Mouse (Mus musculus) kidney, adult 11 months (tissue): ENCODE results near the gene Rpl12.

ENCODE experiments used
- DNase-seq: peaks from one replicate; pipeline ENCODE4 v3.0.0; 2022

Rpl12 gene

DNA sequence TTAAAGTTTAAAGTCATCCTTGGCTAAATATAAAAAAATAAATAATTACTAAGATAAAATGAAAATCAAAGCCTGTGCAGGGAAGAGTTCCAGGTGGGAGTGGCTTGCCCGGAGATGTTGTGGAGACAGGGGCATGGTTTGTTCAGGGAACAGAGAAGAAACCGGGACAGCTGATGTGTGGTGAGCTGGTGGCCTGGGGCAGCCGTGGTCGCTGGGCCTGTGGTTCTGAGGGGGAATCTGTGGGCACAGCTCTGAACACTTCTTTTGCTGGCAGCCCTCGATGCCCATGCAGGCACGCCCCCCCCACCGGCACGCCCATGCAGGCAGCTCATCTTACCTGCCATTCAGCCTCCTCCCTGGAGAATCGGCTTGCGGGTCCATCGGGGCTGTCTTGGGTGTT is 13.9 kb upstream of the Rpl12 start:
- DNase-seq, result no peak

DNA sequence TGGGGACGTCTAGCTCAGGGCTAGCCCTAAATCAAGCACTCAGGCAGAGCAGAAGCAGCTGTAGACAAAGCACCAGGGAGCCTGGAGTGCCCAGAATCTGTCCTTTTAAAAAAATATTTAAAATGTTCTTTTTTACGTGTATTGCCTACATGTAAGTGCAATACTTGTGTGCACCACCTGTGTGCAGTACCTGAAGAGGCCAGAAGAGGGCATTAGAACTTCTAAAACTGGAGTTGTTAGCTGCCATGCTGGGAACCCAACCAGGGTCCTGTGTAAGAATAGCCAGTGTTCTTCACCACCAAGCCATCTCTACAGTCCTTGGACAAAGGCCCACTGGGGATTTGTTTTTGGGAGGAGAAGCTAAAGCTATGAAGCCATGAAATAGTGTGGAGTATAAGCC is 6.8 kb upstream of the Rpl12 start:
- no peak for DNase-seq

DNA sequence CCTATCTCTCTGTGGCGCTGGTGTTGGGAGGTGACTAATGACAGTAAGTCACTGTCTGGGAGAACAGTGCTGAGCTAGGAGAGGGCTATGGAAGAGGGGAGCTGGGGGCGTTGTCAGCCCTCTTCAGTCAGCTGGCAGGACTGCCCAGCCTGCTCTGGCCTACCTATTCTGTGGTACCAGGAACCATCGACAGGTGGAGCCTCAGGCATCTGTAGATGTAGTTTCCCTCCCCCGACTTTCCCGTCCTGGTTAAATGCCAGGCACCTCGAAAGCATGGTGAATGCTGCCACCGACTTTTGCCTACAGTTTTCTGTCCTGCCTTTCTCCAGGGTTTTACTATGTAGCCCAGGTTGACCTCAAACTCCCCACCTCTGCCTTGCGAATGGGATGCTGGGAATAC is 4.0 kb upstream of the Rpl12 start:
- no peak for DNase-seq

DNA sequence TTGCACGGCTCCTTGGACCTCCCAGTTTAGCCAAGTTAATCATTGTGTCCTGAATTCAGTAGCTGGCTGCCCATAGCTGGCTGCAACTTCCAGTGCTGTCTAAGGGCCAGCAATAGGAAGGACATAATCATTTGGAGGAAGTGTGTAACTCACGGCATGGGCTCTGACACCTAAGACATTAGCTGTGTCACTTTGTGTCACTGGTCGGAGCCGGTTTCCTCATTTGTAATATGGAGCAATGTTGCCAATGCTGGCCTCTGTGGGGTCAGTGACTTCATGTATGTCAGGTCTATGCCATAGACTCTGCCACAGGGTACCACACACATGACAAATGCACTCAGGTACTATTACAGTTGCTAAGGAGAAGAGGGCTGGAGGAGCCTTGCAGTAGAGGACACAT is 1.1 kb upstream of the Rpl12 start:
- DNase-seq, result no peak

DNA sequence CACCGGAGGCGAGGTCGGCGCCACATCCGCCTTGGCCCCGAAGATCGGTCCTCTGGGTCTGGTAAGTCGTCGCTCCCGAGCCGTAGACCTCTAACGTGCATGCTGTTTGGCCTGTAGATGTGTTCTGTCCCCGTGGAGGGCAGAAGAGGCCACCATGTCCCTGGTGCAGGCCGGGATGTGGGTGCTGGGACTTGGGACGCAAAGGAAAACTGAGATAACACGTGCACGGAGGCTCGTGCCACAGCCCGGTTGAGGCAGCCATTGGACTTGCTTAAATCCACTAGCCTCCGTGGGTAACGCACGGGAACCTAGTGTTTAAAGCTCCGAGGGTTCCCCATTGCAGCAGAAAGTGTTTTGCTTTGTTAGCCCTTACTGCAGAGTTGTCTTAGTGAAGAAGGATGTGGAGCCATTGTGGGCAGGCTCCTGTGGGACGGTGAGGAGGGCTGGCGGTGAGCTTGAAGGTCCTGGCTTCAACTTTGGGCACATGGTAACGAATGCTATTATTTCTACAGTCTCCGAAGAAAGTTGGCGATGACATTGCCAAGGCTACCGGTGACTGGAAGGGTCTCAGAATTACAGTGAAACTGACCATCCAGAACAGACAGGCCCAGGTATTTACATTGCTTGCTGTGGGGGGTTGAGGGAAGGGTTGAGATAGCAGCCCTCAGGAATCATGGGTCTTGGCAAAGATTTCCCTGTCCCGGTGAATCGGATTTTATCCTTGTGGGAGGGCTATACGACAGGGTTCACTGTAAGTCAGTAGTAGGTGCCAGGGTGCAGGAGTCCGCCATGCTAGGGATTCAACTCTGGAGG is 909 bp downstream of the Rpl12 start:
- no peak for DNase-seq

DNA sequence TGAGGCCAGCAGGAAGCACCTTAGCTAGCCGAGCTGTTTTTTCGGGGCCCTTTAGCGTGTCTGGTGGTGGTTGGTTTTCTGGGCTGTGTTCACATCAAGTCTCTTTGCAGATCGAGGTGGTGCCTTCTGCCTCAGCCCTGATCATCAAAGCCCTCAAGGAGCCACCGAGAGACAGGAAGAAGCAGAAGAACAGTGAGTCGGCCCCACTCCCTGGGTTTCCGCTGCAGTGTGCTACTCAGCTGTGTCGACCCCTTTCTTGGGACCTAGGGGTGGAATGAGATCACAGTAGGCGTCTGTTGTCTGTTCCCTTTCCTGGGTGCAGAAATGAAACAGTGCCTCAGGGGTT is 1.5 kb downstream of the Rpl12 start:
- no peak for DNase-seq

DNA sequence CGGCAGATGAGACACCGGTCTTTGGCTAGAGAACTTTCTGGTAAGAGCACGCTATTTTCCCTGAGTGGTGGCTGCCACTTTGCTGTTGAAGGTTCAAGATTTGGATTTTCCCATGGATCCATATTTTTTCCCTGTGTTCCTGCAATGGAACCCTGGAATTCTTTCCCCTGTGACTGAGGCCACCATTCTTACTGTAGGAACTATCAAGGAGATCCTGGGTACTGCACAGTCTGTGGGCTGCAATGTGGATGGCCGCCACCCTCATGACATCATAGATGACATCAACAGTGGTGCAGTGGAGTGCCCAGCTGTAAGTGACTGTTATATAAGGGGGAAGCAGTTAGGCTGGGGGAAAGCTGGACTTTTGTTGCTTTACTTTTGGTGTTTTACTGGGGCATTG is 2.2 kb downstream of the Rpl12 start:
- no peak for DNase-seq

DNA sequence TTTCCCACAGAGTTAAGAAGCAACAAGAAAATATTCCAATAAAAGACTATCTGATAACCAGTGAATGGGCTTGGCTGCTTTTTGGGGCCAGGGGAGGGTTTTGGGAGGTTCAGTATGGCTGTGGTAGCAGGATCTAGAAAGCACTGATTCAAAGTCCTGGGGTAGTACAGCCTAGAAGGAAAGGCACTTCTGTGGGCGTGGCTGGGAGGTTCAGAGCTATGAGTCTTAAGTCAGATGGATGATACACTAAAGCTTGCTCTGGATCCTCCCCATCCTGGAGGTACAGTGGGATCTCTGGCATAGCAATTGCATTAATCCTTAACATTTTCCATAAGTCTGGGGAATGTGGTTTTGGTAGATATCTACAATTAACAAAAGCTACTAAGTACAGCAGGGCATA is 2.6 kb downstream of the Rpl12 start:
- DNase-seq, result no peak

DNA sequence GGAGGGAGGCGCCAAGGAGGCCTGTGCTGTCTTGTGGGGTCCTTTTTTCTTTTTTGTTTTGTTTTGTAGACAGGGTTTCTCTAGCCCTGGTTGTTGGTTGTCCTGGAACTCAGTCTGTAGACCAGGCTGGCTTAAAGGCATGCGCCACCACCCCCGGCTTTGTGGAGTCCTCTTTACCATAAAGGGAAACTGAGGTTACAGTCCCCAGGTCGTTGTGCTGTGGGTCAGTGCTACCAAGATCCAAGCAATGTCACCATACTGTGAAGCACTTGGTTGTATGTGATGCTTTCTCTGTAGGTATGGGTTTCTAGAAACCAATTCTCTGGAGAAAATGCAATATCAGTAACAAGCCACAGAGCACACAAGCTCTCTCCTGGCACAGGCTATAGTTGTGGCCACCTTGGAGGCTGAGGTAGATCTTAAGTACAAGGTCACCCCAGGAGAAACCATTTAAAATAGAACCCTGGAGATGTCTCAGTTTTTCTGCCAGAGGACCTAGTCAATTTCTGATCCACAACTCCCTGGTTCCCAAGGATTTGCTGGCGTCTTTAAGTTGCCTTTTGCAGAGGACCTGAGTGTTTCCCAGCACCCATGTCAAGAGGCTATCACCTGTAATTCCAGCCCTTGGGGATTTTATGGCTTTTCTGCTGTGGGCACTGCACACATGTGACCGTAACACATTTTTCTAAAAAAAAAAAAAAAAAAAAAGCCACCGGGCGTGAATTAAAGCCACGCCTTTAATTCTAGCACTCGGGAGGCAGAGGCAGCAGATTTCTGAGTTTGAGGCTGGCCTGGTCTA is 3.5 kb downstream of the Rpl12 start:
- no peak for DNase-seq

DNA sequence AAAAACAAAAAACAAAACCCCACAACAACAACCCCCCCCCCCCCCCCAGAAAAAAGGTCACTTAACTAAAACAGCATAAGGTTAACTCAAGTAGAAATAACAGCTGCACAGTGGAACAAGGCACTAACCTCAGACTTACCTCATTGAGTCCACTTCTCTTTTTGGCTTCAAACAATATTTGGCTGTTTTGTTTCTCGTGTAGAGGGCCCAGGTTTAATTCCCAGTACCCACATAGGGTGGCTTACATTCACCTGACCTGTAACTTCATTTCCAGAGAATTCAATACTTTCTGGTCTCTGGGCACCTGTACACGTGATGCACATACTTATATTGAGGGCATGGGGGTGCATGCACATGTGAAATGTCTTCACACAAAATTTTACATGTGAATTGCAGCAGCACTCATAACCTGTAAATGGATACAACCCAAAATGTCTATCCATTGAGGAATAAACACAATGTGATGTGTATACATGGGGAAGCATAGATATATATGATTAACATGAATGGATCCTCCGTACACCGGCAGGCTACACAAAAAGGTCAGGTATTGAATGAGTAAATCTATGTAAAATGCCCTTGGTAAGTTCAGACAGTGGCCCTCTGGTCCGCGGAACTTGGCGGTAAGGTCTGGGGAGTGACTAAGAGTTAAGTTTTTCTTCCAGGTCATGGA is 4.3 kb downstream of the Rpl12 start:
- DNase-seq, result no peak

DNA sequence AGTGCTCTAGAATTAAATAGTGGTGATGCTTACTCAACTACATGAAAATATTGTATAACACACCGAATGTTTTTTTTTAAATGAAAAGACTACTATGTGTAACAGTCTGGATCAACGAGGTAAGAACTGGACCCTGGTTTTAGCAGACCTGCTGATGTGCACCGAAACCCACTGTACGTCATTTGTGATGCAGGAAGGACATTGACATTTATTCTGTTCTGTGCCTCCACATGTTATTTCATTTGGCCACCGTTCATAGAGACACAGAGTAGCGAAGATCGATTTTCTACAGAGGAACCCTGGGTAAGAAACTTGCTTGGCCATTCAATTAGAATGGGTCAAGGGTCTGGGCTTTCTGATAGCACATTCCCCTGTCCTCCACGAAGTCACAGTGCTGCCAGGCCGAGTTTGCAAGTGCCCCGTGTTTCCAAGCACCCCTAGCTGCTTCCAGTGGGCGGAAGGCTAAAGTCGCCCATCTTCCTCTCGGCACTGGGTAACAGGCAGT is 4.9 kb downstream of the Rpl12 start:
- no peak for DNase-seq

DNA sequence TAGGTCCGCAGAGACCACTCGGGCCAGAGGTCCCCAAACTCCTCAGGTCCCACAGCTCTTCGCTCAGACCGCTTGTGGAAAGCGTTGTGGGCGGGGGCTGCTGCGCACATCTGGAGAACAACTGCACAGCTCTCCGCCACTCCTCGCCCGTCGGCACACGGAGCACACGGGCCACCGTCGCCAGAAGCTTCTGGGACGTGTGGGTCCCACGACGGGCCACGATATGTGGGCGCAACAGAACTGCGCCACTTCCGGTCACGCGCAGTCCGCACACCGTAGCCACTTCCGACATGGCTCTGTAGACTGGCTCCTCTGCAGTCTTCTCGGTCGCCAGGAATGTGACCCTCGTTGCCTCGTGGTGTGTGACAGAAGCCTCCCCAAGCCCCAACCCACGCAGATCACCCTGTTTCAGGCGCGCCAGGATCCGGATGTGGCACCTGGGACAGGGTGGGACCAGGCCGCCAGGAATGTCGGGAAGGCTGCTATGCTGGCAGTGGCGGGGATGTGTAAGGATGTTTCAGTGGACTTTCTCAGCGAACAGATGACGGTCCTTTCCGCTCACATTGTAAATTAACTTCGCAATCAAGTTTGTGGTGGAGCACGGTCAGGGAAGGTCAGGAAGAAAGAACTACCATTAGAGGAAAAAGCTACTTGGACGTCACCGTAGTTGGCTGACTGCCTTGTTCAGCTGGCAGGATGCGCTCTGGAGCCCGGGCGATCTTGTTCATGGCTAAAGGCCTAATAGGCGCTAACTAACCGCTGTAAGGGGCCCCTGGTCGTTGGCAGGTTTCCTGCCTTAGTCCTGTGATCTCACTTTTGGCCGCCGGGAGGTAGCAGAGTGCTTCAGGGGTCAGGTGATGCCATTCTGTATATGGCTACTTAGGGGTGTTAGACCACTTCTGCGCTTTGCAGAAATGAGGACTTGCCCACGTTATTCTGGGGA is 5.6 kb downstream of the Rpl12 start:
- peak; percentile 89 for DNase-seq

DNA sequence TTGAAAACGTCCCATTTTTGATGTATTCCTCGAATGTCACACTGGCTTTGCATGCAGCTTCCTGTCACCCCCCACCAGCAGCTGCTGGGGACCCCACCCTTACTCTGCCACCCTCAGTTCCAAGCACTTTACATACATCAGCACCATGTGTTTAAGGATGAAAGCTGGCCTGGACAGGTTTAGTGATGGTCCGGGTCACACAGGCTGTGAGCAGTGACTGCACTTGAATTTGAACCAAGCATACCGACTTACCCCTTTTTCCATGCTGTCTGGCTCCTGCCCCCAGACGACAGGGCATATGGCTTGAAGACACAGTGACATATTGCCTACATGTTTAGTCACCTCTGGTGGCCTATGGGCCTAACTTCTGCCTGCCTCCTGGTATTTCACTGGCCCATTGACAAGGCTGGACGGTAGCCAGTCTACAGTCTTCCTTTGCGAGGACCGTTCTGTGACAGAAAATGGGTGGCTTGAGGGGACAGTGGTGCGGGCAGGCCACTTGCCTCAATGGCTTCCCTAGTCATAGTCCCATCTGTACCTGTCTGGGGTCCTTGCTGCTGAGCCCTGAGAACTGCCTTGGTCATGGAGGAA is 6.8 kb downstream of the Rpl12 start:
- DNase-seq, result no peak

DNA sequence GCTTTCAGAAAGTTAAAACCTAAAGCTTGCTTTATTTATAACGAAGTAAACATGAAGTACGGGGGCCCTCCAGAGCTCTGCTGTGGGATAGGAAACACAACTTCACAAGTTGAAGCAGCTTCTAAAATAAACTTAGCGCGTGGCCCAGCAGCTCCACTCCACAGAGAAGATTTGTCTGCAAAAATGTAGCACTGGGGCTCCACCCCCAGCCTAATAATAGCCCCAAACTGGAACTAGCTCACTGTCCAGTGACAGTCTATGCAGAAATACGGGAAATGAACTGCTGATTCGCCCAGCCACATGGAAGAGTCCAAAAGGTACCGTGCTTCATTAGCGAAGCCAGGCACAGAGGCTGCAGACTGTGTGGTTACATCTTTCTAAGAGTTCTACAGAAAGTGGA is 8.0 kb downstream of the Rpl12 start:
- DNase-seq, result no peak

DNA sequence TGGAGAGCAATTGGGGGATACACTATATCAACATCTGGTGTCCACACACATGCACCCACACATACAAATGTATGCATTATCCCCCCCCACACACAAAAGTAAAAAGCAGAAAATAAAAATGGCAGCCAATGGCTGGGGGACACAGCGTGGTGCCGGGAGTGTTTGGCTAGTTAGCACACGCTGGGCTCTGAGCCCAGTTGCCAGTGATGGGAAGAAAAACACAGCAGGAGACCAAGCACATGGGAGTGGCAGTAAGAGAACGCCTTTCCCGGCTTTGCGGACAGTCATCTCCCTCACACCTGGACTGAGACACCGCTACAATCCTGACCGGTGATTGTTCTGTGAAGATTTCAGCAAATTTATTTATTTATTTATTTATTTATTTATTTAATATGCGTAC is 9.9 kb downstream of the Rpl12 start:
- no peak for DNase-seq

DNA sequence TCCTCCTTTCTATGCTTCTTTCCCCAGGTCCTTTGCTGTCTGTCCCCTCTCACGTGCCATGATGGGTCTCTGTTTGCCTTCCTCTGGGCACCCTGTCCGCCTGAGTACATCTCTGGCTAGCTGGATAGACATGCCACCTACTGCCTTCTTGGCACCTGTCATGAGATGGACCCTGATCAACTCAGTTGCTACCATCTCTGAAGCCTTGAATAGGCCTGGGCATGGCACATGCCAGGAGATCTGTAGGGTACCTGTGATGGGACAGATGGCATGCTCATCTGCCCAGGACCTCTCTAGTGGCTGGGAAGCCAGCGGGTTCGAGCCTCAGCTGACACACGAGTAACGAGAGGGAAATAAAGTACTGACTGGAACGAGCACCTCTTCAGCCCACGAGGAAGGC is 12.9 kb downstream of the Rpl12 start:
- DNase-seq, result no peak

DNA sequence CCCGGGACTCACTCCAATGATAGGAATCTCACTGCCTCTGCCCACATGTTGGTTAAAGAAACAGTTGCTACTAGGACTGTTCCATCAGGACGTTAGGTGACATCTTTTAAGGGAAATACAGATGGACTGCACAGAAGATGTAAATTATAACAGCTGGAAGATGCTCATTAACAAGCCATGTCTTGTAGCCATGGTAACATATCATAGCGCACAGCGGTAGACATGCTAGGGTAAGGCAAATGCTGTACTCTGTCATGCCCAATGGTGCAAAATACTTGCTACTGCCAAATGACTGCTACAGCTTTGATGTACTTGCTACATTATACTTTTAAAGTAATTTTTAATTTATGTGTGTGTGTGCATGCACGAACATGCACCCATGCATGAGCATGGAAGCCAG is 15.8 kb downstream of the Rpl12 start:
- DNase-seq, result no peak

DNA sequence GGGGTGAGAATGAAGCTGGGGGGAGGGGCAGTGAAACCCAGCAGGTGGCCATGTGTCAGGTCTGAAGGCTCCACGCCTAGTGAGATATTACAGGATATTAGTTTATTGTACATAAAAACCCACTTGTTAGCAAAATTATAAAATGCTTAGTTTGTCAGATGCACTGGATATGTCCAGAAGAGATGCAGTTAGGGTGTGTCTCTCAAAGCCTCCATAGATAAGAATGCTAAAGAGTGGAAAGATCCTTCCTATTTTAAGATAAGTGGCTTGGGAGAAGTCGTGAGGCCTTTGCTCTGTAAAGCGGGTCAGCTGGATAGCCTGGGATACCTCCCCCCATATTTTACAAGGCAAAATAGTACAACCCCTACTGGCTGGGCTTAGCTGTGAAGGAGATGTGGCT is 17.3 kb downstream of the Rpl12 start:
- DNase-seq, result no peak

DNA sequence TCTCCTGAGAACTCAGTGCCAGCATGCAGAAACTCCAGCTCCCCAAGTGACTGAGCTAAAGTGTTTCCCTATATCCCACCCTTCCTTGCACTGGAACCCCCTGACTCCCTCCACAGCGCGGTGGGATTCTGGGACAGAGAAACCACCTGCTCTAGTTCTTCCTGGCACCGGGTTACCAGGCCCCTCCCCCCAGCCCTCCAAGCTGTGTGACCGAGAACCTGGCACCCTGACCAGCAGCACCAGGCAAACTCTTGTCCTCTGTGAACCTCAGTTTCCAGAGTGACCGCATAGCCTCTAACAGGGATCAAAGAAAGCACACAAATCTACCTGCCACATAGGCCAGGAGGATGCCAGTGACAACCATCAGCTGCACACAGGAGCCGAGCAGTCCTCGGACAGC is 18.3 kb downstream of the Rpl12 start:
- DNase-seq, result no peak

DNA sequence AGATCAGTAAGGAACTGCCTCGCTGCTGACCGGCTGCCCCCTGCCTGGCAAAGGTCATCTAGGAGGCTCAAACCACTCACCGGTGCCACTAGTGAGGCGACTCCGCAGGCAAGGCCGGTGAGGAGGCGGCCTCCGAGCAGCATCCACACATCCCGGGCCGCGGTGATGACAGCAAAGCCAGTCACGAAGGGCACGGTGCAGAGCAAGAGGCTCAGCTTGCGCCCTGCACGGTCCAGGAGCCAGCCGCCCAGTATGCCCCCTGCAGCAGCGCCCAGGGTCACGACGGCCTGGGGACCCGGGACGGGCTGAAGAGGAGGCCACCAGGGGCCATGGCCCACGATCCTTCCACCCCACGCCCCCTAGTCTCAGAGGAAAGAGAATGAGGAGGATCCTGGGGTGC is 19.9 kb downstream of the Rpl12 start:
- no peak for DNase-seq

DNA sequence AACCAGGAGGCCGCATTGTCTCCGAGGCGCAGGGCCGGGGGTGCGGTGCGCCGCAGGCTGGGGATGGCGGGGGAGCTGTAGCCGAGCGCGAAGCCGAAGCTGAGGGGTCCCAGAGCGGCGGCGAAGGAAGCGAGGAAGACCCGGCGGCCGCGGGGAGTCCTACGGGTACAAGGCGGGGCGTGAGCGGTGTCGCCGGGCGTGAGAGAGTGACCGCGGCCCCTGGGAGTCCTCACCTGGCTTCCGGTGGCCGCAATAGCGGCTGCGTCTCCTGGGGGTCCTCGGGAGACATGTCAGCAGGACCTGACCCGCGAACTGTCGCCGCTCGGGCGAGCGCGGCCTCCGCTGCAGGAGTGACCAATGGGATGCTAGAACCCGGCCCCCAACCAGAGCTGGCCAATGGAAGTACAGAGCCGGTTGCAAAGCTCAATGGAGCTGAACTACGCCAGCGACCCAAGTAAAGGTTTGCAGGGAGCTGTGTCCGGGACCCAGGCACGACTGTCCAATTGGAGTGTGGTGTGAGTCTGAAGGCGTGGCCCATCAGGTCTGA is 20.4 kb downstream of the Rpl12 start, which contains the start of gene Slc2a8:
Slc2a8 (minus strand) TSS at position 359 of the 547 bp plus-strand sequence.
- peak; percentile 96 for DNase-seq

DNA sequence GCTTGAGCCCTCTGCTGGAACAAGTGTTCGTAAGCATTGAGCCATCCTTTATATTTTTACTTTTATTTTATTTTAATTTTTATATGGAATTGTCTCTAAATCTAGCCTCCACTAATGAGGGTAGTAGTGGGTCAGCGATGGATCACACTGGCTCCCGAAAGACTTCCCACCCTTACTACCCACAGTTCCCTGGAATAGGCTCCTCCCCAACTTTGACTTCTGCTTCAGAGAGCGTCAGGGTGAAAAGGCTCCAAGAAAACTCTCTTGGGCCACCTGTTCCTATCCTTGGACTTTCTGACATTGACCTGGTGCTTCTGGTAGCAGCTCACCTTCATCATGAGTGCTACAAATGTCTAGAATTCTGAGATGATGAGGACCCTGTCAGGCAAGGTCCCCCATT is 21.3 kb downstream of the Rpl12 start:
- no peak for DNase-seq
